Mouse (Mus musculus): ENCODE measurements at regions not wholly inside any gene's neighbourhood (a gene's known extent, or its start where the extent isn't known, plus 50 kb on each side); places are given as distances from the start of the nearest gene placed in this dataset.

DNA sequence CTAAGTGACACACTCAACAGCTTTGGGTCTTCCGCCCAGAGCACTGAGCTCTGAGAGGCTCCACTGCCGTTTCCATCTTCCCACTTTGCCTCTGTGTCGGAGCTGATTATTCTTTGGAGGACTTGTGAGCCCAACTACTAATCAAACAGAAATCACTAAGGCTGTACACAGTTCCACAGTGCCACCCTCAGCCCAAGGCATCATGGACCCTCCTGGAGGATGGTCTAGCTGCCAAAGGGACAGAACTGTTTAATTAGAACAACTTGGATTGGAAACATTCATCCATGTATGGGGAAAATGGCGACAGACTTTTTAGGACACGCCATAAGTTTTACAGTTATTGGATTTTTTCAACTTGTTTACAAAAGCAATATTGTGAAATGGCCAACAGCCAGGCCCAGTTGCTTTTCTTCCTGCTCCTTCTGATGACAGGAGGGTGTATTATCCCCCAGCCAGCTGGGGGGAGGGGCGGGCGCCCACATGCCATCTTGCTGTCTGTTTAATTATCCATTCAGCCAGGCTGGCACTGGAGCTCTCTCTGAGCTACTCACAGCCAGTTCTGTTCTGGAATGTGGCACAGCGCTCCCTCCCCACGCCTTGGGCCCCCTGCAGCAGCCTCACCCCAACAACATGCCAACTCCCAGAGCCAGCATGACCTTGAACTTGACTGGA lies 98.4 kb upstream of the Smad3 start:
- no peak overlapping the region for H3K27ac ChIP-seq (ENCODE audit: low read depth, low read length)
- no peak overlapping the region for H3K4me2 ChIP-seq (replicated peaks; ENCODE audit: low read depth)
- H3K9me3 ChIP-seq (ENCODE audit: control insufficient read depth) = no peaks in the 10 kb centered on the region
- no peak overlapping the region for H3K4me3 ChIP-seq (ENCODE audit: low read depth, low read length)
- H3K9ac ChIP-seq (ENCODE audit: low read depth, low read length) = no peak overlapping the region
- H3K27me3 ChIP-seq (replicated peaks; ENCODE audit: control insufficient read depth, insufficient read depth, low read length) = no peaks in the 10 kb centered on the region
- H3K4me1 ChIP-seq (replicated peaks; ENCODE audit: control insufficient read depth, insufficient read depth, low read length) = no peaks in the 10 kb centered on the region
- no peak for TF ChIP-seq CTCF (IDR thresholded peaks at IDR 0.05; ENCODE audit: low read depth)
- ATAC-seq = no peak
- no peaks in the 10 kb centered on the region for H3K36me3 ChIP-seq (ENCODE audit: control insufficient read depth, insufficient read depth)
- 68% methylated on average over 9 of the region's 9 CpGs for WGBS

DNA sequence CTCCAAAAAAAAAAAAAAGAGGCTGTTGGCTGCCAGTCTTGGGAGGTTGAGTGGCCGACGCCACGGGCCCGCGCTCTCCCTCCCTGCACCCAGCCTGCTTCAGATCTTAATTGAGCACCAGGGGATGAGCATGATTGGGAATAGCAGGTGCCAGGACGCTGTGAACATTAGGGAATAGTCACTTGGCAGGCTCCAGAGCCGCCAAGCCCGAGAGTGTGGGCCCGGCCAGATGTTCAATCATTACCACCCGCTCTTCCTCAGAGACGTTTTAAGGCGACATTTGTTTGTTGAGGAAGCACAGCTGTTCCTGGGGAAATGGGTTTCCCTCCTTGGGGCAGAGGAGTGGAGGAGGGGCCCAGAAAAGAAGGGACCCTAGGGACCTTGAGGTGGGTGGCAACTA lies 94.0 kb upstream of the Smad3 start:
- 63% methylated on average over 12 of the region's 12 CpGs for WGBS
- no peaks in the 10 kb centered on the region for H3K9me3 ChIP-seq (ENCODE audit: control insufficient read depth)
- no peaks in the 10 kb centered on the region for H3K36me3 ChIP-seq (ENCODE audit: control insufficient read depth, insufficient read depth)
- no peak overlapping the region for H3K9ac ChIP-seq (ENCODE audit: low read depth, low read length)
- no peaks in the 10 kb centered on the region for H3K4me1 ChIP-seq (replicated peaks; ENCODE audit: control insufficient read depth, insufficient read depth, low read length)
- no peak overlapping the region for H3K4me2 ChIP-seq (replicated peaks; ENCODE audit: low read depth)
- no peak overlapping the region for H3K27ac ChIP-seq (ENCODE audit: low read depth, low read length)
- H3K27me3 ChIP-seq (replicated peaks; ENCODE audit: control insufficient read depth, insufficient read depth, low read length) = no peaks in the 10 kb centered on the region
- no peak for TF ChIP-seq CTCF (IDR thresholded peaks at IDR 0.05; ENCODE audit: low read depth)
- no peak for ATAC-seq
- no peak overlapping the region for H3K4me3 ChIP-seq (ENCODE audit: low read depth, low read length)

DNA sequence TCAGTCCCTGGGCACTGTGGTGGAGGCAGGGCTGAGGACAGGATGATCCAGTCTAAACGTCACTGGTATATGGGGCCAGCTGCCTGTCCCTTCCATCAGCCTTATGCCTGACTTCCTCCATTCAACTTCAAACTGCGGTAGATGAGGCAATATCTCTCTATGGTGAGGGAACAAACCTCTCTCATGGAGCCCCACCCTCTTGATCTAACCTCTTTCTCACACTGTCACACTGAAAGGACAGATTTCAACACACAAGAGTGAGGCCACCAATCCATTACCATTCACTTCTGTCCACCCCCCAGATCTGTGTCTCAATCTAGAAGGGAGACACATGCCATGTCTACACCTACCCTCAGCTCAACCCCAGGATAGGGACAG lies 92.5 kb upstream of the Smad3 start:
- WGBS = 61% methylated on average over 2 of the region's 2 CpGs
- no peak for ATAC-seq
- H3K27me3 ChIP-seq (replicated peaks; ENCODE audit: control insufficient read depth, insufficient read depth, low read length) = no peaks in the 10 kb centered on the region
- H3K27ac ChIP-seq (ENCODE audit: low read depth, low read length) = no peak overlapping the region
- H3K4me2 ChIP-seq (replicated peaks; ENCODE audit: low read depth) = no peak overlapping the region
- no peaks in the 10 kb centered on the region for H3K4me1 ChIP-seq (replicated peaks; ENCODE audit: control insufficient read depth, insufficient read depth, low read length)
- no peak for TF ChIP-seq CTCF (IDR thresholded peaks at IDR 0.05; ENCODE audit: low read depth)
- H3K9me3 ChIP-seq (ENCODE audit: control insufficient read depth) = no peaks in the 10 kb centered on the region
- H3K9ac ChIP-seq (ENCODE audit: low read depth, low read length) = no peak overlapping the region
- no peak overlapping the region for H3K4me3 ChIP-seq (ENCODE audit: low read depth, low read length)
- no peaks in the 10 kb centered on the region for H3K36me3 ChIP-seq (ENCODE audit: control insufficient read depth, insufficient read depth)

DNA sequence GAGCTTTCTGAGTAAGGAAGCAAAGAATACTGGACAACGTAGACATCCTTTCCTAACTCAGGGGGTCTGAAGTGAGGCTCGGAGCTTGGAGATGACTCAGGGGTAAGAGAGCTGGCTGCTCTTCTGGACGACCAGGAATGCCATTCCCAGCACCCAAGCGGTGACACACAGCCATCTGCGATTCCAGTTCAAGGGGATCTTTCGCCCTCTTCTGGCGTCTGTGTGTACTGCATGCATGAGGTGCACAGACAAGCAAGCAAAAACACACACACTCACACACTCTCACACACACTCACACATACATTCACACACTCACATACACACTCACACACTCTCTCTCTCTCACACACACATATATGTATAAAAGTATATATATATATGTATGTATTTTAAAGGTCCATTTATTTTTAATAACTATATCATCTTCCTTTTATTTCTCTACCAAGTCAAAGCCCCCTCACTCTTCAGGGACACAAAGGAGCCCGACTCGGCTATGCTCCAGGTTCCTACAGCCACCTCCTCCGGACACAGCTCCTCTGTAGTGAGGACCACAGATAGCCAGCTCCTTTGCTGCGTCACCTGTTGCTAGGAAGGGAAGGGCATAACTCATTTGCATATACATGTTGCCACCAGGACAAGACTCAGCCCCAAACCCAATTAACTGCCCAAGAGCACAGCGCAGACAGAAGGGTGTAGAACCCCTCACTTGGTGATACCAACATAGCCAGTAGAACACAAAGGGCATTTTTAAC lies 91.9 kb upstream of the Smad3 start:
- H3K4me3 ChIP-seq (ENCODE audit: low read depth, low read length) = no peak overlapping the region
- 76% methylated on average over 12 of the region's 12 CpGs for WGBS
- H3K36me3 ChIP-seq (ENCODE audit: control insufficient read depth, insufficient read depth) = no peaks in the 10 kb centered on the region
- no peak overlapping the region for H3K27ac ChIP-seq (ENCODE audit: low read depth, low read length)
- H3K27me3 ChIP-seq (replicated peaks; ENCODE audit: control insufficient read depth, insufficient read depth, low read length) = no peaks in the 10 kb centered on the region
- no peak for ATAC-seq
- no peaks in the 10 kb centered on the region for H3K4me1 ChIP-seq (replicated peaks; ENCODE audit: control insufficient read depth, insufficient read depth, low read length)
- H3K4me2 ChIP-seq (replicated peaks; ENCODE audit: low read depth) = no peak overlapping the region
- peak; percentile 59 for TF ChIP-seq CTCF (IDR thresholded peaks at IDR 0.05; ENCODE audit: low read depth)
- H3K9me3 ChIP-seq (ENCODE audit: control insufficient read depth) = no peaks in the 10 kb centered on the region
- H3K9ac ChIP-seq (ENCODE audit: low read depth, low read length) = no peak overlapping the region

DNA sequence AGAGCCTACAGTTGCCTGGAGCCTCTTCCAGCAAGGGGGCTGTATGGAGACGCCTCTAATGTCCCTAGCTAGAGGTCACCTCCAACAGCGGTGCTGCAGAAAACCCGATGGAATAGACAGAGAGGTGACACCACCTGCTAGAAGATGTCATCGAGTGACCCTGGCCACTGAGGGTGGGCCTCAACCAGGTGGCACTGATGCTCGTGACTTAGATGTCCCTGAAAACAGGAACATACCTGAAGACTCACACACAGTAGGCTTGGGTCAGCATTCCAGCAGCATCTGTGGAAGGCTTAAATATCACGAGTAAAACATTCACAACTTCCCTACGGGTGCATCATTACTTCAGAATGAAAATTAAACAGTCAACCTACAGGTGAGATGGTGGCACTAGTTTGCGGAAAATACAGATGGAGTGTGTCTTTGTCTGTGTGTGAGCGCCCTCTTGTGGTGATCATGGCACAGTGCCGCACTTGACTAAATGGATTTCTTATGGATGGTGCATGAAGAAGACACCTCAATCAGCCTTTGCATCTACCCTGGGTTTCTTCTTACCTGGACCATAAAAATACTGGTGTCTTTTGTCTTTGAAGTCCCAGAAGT lies 86.2 kb upstream of the Smad3 start:
- Histone ChIP-seq H3K4me3 (ENCODE audit: low read depth, low read length) (no peak overlapping the region), H3K27me3 (replicated peaks; ENCODE audit: control insufficient read depth, insufficient read depth, low read length) (no peaks in the 10 kb centered on the region), H3K4me2 (replicated peaks; ENCODE audit: low read depth) (no peak overlapping the region), H3K4me1 (replicated peaks; ENCODE audit: control insufficient read depth, insufficient read depth, low read length) (no peaks in the 10 kb centered on the region), H3K27ac (ENCODE audit: low read depth, low read length) (no peak overlapping the region), H3K9ac (ENCODE audit: low read depth, low read length) (no peak overlapping the region), H3K9me3 (ENCODE audit: control insufficient read depth) (no peaks in the 10 kb centered on the region), H3K36me3 (ENCODE audit: control insufficient read depth, insufficient read depth) (no peaks in the 10 kb centered on the region)
- ATAC-seq = 0 out of 2 replicates have a peak, but pooled peaks have one; percentile 35
- WGBS = 32% methylated on average over 10 of the region's 10 CpGs
- TF ChIP-seq CTCF (IDR thresholded peaks at IDR 0.05; ENCODE audit: low read depth) = peak; percentile 97

DNA sequence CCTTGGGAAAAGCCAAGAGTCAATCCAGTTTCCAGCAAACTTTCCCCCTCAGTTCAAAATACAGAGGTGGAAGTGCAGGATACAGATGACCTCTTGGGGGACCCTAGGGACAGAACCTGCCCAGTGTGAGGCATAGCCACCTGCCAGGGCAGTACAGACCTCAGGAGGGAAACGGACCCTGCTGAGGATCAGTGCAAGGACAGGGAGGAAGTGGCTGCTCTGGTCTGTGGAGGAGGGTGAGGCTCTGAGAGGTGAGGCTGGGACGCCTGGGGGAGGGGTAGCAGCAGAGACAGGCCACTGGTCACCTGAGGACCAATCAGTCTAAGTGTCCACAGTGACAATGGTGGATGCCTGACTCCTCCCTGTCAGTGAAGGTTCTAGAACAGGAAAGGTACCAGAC lies 85.6 kb upstream of the Smad3 start:
- H3K27me3 ChIP-seq (replicated peaks; ENCODE audit: control insufficient read depth, insufficient read depth, low read length) = no peaks in the 10 kb centered on the region
- ATAC-seq = no peak
- 59% methylated on average over 2 of the region's 2 CpGs for WGBS
- TF ChIP-seq CTCF (IDR thresholded peaks at IDR 0.05; ENCODE audit: low read depth) = no peak
- H3K9me3 ChIP-seq (ENCODE audit: control insufficient read depth) = no peaks in the 10 kb centered on the region
- no peak overlapping the region for H3K27ac ChIP-seq (ENCODE audit: low read depth, low read length)
- H3K4me1 ChIP-seq (replicated peaks; ENCODE audit: control insufficient read depth, insufficient read depth, low read length) = no peaks in the 10 kb centered on the region
- H3K4me2 ChIP-seq (replicated peaks; ENCODE audit: low read depth) = no peak overlapping the region
- no peak overlapping the region for H3K9ac ChIP-seq (ENCODE audit: low read depth, low read length)
- no peaks in the 10 kb centered on the region for H3K36me3 ChIP-seq (ENCODE audit: control insufficient read depth, insufficient read depth)
- no peak overlapping the region for H3K4me3 ChIP-seq (ENCODE audit: low read depth, low read length)

Measured in intestine, postnatal 0 days (tissue).